Mouse (Mus musculus) liver, postnatal 0 days (tissue): ENCODE data around the gene B4galnt2. TPM values are rescaled to one million over a fixed set of nuclear protein-coding genes. Genes with fewer than 3 reads are reported as not detected.

Source experiments
- ATAC-seq: fragments of 200-750 bp; cut with Nextera tagmentation; 2 replicates; pipeline ENCODE4 v1.8.0; 2017; ENCODE audit warnings: mild to moderate bottlenecking, moderate library complexity
- DNase-seq: peaks from one replicate; pipeline ENCODE4 v3.0.0-alpha.2; 2016
- H3K27ac ChIP-seq: fragments of 300-500 bp; sonication (generic); 2 replicates; pipeline ENCODE4 v1.5.1; 2014; ENCODE audit warnings: antibody characterized with exemption, moderate library complexity, mild to moderate bottlenecking, low read depth
- H3K27me3 ChIP-seq: fragments of 300-500 bp; sonication (generic); 2 replicates; pipeline ENCODE4 v1.6.1; 2014; ENCODE audit warnings: low read length, control low read depth, mixed read lengths; ENCODE audit not compliant: insufficient read depth
- H3K36me3 ChIP-seq: fragments of 300-500 bp; sonication (generic); replicated peaks from 2 replicates; pipeline ENCODE4 v1.6.1; 2014; ENCODE audit warnings: mild to moderate bottlenecking, control low read depth, low read length, moderate library complexity, mixed read lengths; ENCODE audit not compliant: insufficient read depth
- H3K4me1 ChIP-seq: fragments of 300-500 bp; sonication (generic); 2 replicates; pipeline ENCODE4 v1.6.1; 2014; ENCODE audit warnings: antibody characterized with exemption, mild to moderate bottlenecking, control low read depth; ENCODE audit not compliant: insufficient read depth
- H3K4me2 ChIP-seq: fragments of 300-500 bp; sonication (generic); 2 replicates; pipeline ENCODE4 v1.6.1; 2014; ENCODE audit warnings: low read depth, mild to moderate bottlenecking, low read length, moderate library complexity, mixed read lengths
- H3K4me3 ChIP-seq: fragments of 300-500 bp; sonication (generic); 2 replicates; pipeline ENCODE4 v1.5.1; 2014; ENCODE audit warnings: low read depth, low read length
- H3K9ac ChIP-seq: fragments of 300-500 bp; sonication (generic); replicated peaks from 2 replicates; pipeline ENCODE4 v1.6.1; 2014; ENCODE audit warnings: mild to moderate bottlenecking, moderate library complexity
- H3K9me3 ChIP-seq: fragments of 300-500 bp; sonication (generic); 2 replicates; pipeline ENCODE4 v1.6.1; 2016; ENCODE audit warnings: mild to moderate bottlenecking, control low read depth, low read length, mixed read lengths
- CTCF ChIP-seq: sonication (generic); IDR thresholded peaks from 2 replicates; pipeline ENCODE4 v1.5.1; 2016; ENCODE audit warnings: antibody characterized with exemption, low read depth
- EP300 ChIP-seq: IDR thresholded peaks from 2 replicates; pipeline ENCODE4 v1.6.1; 2016; ENCODE audit warnings: antibody characterized with exemption, low read depth, mild to moderate bottlenecking
- WGBS: fragments of 180-500 bp; shearing (Covaris S2); extraction: QIAGEN DNeasy Blood & Tissue Kit; methylation state at CpG from one replicate; pipeline ENCODE4 v1.1.7; 2014; ENCODE audit not compliant: insufficient replicate concordance; 5-methylcytosine and 5-hydroxymethylcytosine counted together
- microRNA-seq: library from miRNA; unstranded; fragments of <30 nt; microRNA quantifications from one replicate; pipeline ENCODE4, GENCODE M21; 2016
- polyA plus RNA-seq: library from polyadenylated mRNA; unstranded; fragments of >200 nt; fragmentation: Nextera tagmentation; extraction: Ambion mirVana; gene quantifications from 2 replicates; pipeline ENCODE4 v1.2.1, GENCODE M21; 2015

The B4galnt2 gene
- polyA plus RNA-seq, 1 experiment from 2014 or later: 0.18 TPM

DNA sequence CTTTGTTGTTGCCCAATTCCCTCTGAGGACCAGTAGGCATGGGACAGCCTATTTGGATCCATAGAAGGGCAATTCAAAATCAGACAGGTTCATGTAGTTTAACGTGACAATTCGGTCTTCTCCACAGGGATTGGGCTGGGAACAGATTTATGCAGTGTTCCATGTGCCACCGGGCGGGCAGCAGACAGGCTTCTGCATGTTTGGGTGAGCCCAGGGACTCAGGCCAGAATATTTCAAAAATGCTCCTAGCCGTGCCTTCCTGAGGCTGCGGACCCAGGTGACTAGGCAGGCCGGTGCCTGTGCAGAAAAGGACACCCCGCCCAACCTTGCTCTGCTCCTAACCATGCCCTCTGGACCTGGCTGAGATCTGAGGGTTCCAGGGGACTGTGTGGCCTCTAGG, 95.6 kb downstream of the B4galnt2 start:
- 89% methylated on average over 8 of the region's 8 CpGs for WGBS
- ATAC-seq: no peak
- no peaks in the 10 kb centered on the region for H3K27me3 ChIP-seq
- no peaks in the 10 kb centered on the region for H3K9me3 ChIP-seq
- DNase-seq: no peak
- H3K4me1 ChIP-seq: peaks cover 13% of the 10 kb centered on the region
- H3K27ac ChIP-seq: no peak overlapping the region
- H3K4me3 ChIP-seq: no peak overlapping the region
- no peak overlapping the region for H3K9ac ChIP-seq
- no peaks in the 10 kb centered on the region for H3K36me3 ChIP-seq
- H3K4me2 ChIP-seq: no peak overlapping the region
- no peak for TF ChIP-seq EP300
- no peak for TF ChIP-seq CTCF

Small RNA genes within 50 kb of the gene (microRNA-seq; reads per million reads assigned to microRNA genes)
- not detected for gene Mir3063

Other genes with a start within 250 kb of the B4galnt2 start
- 236 and 246 TPM in 2 replicates for gene Phb, start 247.9 kb downstream of the B4galnt2 start, polyA plus RNA-seq
- 5.0 and 5.6 TPM in 2 replicates for gene Zfp652, start 202.2 kb downstream of the B4galnt2 start, polyA plus RNA-seq
- 0.18 and 0.31 TPM in 2 replicates for gene B130006D01Rik, start 191.3 kb downstream of the B4galnt2 start, polyA plus RNA-seq
- 1.9 and 2.0 TPM in 2 replicates for gene Phospho1, start 90.4 kb downstream of the B4galnt2 start, polyA plus RNA-seq
- gene Gngt2, start 77.7 kb downstream of the B4galnt2 start, polyA plus RNA-seq: 30.2 and 32.2 TPM in 2 replicates
- 9.8 and 10.2 TPM in 2 replicates for gene Abi3, start 72.4 kb downstream of the B4galnt2 start, polyA plus RNA-seq
- 1.6 and 2.8 TPM in 2 replicates for gene Igf2bp1, start 91.0 kb upstream of the B4galnt2 start, polyA plus RNA-seq
- gene Gip, start 109.7 kb upstream of the B4galnt2 start, polyA plus RNA-seq: not detected in 2 replicates
- gene Snf8, start 120.0 kb upstream of the B4galnt2 start, polyA plus RNA-seq: 46.9 and 47.5 TPM in 2 replicates
- 11.5 and 12.3 TPM in 2 replicates for gene Ube2z, start 150.5 kb upstream of the B4galnt2 start, polyA plus RNA-seq
- 781 and 849 TPM in 2 replicates for gene Atp5g1, start 160.8 kb upstream of the B4galnt2 start, polyA plus RNA-seq
- not detected in 2 replicates for gene Calcoco2, start 197.1 kb upstream of the B4galnt2 start, polyA plus RNA-seq
- gene Ttll6, start 218.9 kb upstream of the B4galnt2 start, polyA plus RNA-seq: not detected in 2 replicates